Mouse (Mus musculus) erythroblast, embryonic 14.5 days (primary cell): ENCODE measurements around the gene Ddah1.

ENCODE experiments used
- GATA1 ChIP-seq: IDR thresholded peaks from 2 replicates; pipeline ENCODE4 v1.6.1; 2012; ENCODE audit warnings: low read length, inconsistent platforms, mixed read lengths
- TAL1 ChIP-seq: IDR thresholded peaks from 3 replicates; pipeline ENCODE4 v1.6.1; 2012; ENCODE audit warnings: low read length, inconsistent platforms, mixed read lengths

DNA sequence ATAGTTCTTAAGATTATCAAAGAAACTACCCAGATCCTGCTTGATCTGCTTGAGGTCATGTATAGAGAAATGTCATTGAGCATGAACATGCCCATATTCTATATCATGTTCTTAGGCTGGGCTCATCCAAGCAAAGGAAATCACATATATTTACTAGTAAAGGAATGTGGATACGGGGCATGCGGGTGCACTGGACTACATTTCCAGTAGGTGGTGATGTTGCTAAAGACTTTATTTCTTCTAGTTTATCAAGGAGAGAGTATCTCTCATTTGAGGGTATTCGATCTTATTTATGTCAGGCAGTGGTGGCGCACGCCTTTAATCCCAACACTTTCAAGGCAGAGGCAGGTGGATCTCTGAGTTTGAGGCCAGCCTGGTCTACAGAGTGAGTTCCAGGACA, 99.9 kb downstream of the Ddah1 start:
- TF ChIP-seq GATA1: no peak
- TF ChIP-seq TAL1: no peak
